Mouse (Mus musculus) ES-Bruce4 (cell line): ENCODE measurements around the gene Nedd4.

Experiments
- CTCF ChIP-seq: IDR thresholded peaks from one replicate; pipeline ENCODE4 v1.8.1; 2011; ENCODE audit warnings: low read depth, low read length
- POLR2A ChIP-seq: IDR thresholded peaks from one replicate; pipeline ENCODE4 v1.8.1; 2011; ENCODE audit warnings: low read length; ENCODE audit not compliant: insufficient read depth

DNA sequence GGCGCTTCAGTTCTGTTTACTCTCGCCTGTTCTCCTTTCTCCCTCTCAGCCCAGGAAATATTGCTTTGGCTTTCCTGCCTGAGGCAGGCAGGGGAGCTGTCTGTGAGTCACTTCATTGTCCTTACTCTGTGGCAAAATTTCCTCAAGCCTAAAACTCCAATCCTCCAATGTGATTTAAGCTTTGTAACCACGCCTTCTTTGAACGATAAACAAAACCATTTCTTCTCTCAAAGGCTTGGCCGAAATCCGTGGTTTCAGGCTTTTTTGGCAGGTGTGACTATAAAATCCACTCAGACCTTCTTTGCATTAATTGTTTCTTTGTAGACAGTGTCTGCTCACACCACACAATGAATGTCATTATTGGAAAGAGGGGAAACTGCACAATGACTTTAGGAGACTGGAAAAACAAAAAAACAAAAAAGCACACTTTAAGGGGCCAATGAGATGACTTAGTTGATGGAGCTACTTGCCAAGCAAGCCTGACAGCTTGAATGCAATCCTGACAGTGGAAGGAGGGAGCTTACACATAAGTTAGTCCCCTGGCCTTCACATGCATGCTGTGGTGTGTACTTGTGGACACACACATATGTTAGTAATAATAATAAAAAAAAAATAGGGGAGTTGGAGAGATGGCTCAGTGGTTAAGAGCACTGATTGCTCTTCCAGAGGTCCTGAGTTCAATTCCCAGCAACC lies 17.6 kb upstream of the Nedd4 start:
- TF ChIP-seq CTCF: no peak
- TF ChIP-seq POLR2A: no peak
